Mouse (Mus musculus) intestine, embryonic 15.5 days (tissue): ENCODE measurements around the gene Iqgap1. TPM values are rescaled to one million over a fixed set of nuclear protein-coding genes. Genes with fewer than 3 reads are reported as not detected.

Source experiments
- ATAC-seq: fragments of 200-750 bp; cut with Nextera tagmentation; 2 replicates; pipeline ENCODE4 v1.8.0; 2017; ENCODE audit warnings: moderate TSS enrichment, moderate library complexity
- H3K27ac ChIP-seq: fragments of 300-500 bp; sonication (generic); 2 replicates; pipeline ENCODE4 v1.5.1; 2015; ENCODE audit warnings: mild to moderate bottlenecking, inconsistent platforms
- H3K27me3 ChIP-seq: fragments of 300-500 bp; sonication (generic); replicated peaks from 2 replicates; pipeline ENCODE4 v1.6.1; 2015; ENCODE audit warnings: inconsistent platforms
- H3K36me3 ChIP-seq: fragments of 300-500 bp; sonication (generic); 2 replicates; pipeline ENCODE4 v1.6.1; 2015; ENCODE audit warnings: inconsistent platforms
- H3K4me1 ChIP-seq: fragments of 300-500 bp; sonication (generic); replicated peaks from 2 replicates; pipeline ENCODE4 v1.6.1; 2015; ENCODE audit warnings: inconsistent platforms
- H3K4me2 ChIP-seq: fragments of 300-500 bp; sonication (generic); replicated peaks from 2 replicates; pipeline ENCODE4 v1.6.1; 2015; ENCODE audit warnings: mild to moderate bottlenecking, inconsistent platforms
- H3K4me3 ChIP-seq: fragments of 300-500 bp; sonication (generic); replicated peaks from 2 replicates; pipeline ENCODE4 v1.5.1; 2015; ENCODE audit warnings: inconsistent platforms
- H3K9ac ChIP-seq: fragments of 300-500 bp; sonication (generic); 2 replicates; pipeline ENCODE4 v1.6.1; 2015; ENCODE audit warnings: inconsistent platforms
- H3K9me3 ChIP-seq: fragments of 300-500 bp; sonication (generic); 2 replicates; pipeline ENCODE4 v1.6.1; 2016; ENCODE audit warnings: inconsistent platforms
- WGBS: fragments of 180-500 bp; shearing (Covaris S2); methylation state at CpG from one replicate; pipeline ENCODE4 v1.1.7; 2015; 5-methylcytosine and 5-hydroxymethylcytosine counted together
- polyA plus RNA-seq: library from polyadenylated mRNA; unstranded; fragments of >200 nt; fragmentation: Nextera tagmentation; extraction: Ambion mirVana; gene quantifications from 2 replicates; pipeline ENCODE4 v1.2.1, GENCODE M21; 2015

The Iqgap1 gene
- polyA plus RNA-seq, 1 experiment from 2014 or later, result 76.2 TPM

GRCm38 (mm10) chr7:80789534-80789933 is 36.2 kb downstream of the Iqgap1 start:
- Histone ChIP-seq H3K27ac (peak overlapping the region; percentile 29; the same call in 1 of the 2 replicates), H3K9ac (no peak overlapping the region), H3K27me3 (no peaks in the 10 kb centered on the region), H3K4me3 (no peak overlapping the region), H3K9me3 (no peaks in the 10 kb centered on the region), H3K36me3 (0 out of 2 replicates have a peak, but pooled peaks cover 3% of the 10 kb centered on the region), H3K4me2 (no peak overlapping the region), H3K4me1 (peaks cover 23% of the 10 kb centered on the region)
- WGBS, result 23% methylated on average over 5 of the region's 5 CpGs
- ATAC-seq, result peak; percentile 31; the same call in 1 of the 2 replicates

- H3K9me3 ChIP-seq, result no peaks in the 10 kb centered on the region
- H3K9ac ChIP-seq, result no peak overlapping the region
- H3K27ac ChIP-seq, result peak overlapping the region; percentile 29; the same call in 1 of the 2 replicates
- H3K4me2 ChIP-seq, result no peak overlapping the region
- H3K4me1 ChIP-seq, result peaks cover 23% of the 10 kb centered on the region
- 7% methylated on average over 1 of the region's 1 CpGs for WGBS
- peak; percentile 52; the same call in 1 of the 2 replicates for ATAC-seq
- no peaks in the 10 kb centered on the region for H3K27me3 ChIP-seq
- no peak overlapping the region for H3K4me3 ChIP-seq
- 0 out of 2 replicates have a peak, but pooled peaks cover 3% of the 10 kb centered on the region for H3K36me3 ChIP-seq
Measured at GRCm38 (mm10) chr7:80789061-80789460, 36.7 kb downstream of the Iqgap1 start.

DNA sequence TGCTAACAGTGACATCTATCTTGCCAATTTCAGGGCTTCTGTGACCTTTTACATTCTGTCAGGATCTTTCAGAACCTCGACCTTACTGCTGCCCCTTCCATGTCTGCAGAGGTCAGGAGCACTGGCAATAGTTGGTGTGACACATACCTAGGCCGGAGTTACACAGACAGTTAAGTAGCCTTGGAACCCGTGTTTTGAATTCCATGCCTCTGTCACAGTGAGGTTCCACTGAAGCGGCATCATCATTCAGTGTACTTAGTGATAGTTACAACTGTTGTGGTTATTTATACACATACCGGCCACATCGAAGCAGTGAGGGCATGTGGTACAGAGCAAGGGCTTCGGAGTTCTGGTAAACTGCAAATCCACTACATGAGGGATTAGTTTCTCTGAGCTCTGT is 37.8 kb downstream of the Iqgap1 start:
- ATAC-seq, result no peak
- no peaks in the 10 kb centered on the region for H3K27me3 ChIP-seq
- no peak overlapping the region for H3K9ac ChIP-seq
- no peak overlapping the region for H3K4me3 ChIP-seq
- WGBS, result 64% methylated on average over 7 of the region's 7 CpGs
- no peak overlapping the region for H3K4me2 ChIP-seq
- no peak overlapping the region for H3K27ac ChIP-seq
- 0 out of 2 replicates have a peak, but pooled peaks cover 3% of the 10 kb centered on the region for H3K36me3 ChIP-seq
- H3K9me3 ChIP-seq, result no peaks in the 10 kb centered on the region
- peaks cover 34% of the 10 kb centered on the region for H3K4me1 ChIP-seq

DNA sequence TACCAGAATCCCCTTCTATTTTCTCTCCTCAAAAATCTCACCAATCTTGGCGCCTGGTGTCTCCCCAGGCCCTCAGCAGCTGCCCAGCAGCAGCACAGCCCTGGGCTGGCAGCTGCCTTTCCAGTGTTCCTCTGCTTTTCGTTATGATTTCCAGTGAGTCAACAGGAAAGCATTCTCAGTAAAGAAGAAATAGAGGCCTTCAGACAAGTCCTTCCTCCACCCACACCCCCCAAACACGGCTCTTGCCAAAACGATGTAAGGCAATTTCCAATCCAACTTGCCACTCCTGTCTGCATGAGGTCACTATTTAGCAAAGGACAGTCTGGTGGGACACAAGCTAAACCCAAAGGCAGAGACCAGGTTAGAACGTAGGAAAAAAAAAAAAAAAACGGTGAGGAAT is 39.0 kb downstream of the Iqgap1 start:
- Histone ChIP-seq H3K4me1 (peaks cover 42% of the 10 kb centered on the region), H3K9ac (no peak overlapping the region), H3K9me3 (no peaks in the 10 kb centered on the region), H3K4me3 (no peak overlapping the region), H3K4me2 (no peak overlapping the region), H3K27me3 (no peaks in the 10 kb centered on the region), H3K27ac (peak overlapping the region; percentile 36; the same call in 1 of the 2 replicates), H3K36me3 (0 out of 2 replicates have a peak, but pooled peaks cover 3% of the 10 kb centered on the region)
- no peak for ATAC-seq
- WGBS, result 47% methylated on average over 6 of the region's 6 CpGs

DNA sequence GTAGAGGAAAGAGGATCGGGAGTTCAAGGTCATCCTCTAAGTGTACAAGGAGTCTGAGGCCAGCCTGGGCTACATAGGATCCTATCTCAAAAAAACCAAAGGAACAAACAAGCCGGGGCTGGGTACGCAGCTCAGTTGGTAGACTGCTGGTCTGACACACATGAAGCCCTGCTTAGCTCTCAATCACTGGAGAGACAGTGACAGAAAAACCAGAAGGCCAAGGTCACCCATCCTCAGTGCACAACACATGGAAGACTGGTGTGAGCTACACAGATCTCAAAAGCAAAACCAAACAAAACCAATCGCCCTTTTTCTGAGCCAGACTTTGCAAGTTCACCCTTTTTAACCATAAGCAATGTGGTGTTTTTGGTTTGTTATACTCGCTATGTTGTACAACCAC is 41.9 kb downstream of the Iqgap1 start:
- no peak for ATAC-seq
- 0 out of 2 replicates have a peak overlapping the region, but pooled peaks have one; percentile 2 for H3K27ac ChIP-seq
- whole genome bisulfite sequencing, result 73% methylated on average over 5 of the region's 5 CpGs
- no peaks in the 10 kb centered on the region for H3K27me3 ChIP-seq
- peaks cover 33% of the 10 kb centered on the region for H3K4me1 ChIP-seq
- H3K9me3 ChIP-seq, result no peaks in the 10 kb centered on the region
- no peak overlapping the region for H3K4me3 ChIP-seq
- H3K9ac ChIP-seq, result no peak overlapping the region
- peak overlapping the region; percentile 15; the same call in 1 of the 2 replicates for H3K4me2 ChIP-seq
- 0 out of 2 replicates have a peak, but pooled peaks cover 3% of the 10 kb centered on the region for H3K36me3 ChIP-seq

DNA sequence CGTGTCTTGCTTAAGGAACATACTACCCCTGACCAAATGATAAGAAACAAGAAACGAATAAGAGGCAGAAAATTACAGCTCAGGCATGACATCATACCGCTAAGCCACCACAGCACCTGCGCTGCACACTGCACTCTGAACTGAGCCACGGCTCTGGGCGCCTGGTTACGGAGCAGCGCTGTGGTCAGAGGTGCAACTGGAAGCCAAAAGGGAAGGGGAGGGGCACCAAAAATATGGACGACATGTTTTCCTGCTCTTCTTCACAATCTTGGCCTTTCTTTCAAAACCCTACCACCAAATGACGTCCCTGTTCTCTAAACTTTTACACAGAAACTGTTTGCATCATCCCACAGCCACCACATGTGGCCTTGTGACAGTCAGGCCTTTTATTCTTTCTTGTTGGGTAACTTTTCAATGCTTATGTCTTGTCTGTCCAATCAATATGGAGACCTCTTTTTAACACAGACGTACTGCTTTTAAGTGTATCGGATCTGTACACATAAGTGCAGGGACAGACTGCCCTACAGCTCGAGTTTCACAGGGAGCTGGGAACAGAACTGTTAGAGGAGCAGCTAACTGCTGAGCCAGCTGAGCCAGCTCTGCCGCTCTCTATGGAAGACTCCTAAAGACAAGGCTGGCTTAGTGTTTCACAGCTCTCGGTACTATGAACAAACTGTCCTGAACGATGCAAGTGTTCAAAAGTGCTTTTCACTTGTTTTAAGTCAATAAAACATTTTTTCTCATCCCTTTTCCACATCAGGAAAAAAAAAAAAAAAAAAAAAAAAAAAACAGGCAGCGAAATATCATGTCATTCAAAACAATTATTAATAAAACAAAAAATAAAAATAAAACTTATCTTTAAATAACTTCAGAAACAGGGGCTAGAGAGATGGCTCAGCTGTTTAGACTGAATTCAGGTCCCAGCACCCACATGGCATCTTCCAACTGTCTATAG is 43.3 kb downstream of the Iqgap1 start:
- peak; percentile 56; the same call in 1 of the 2 replicates for ATAC-seq
- Histone ChIP-seq H3K4me1 (peaks cover 33% of the 10 kb centered on the region), H3K4me3 (no peak overlapping the region), H3K27me3 (no peaks in the 10 kb centered on the region), H3K36me3 (no peaks in the 10 kb centered on the region), H3K9me3 (no peaks in the 10 kb centered on the region), H3K27ac (peak overlapping the region; percentile 75), H3K9ac (no peak overlapping the region), H3K4me2 (peak overlapping the region; percentile 33)
- 58% methylated on average over 17 of the region's 17 CpGs for WGBS

DNA sequence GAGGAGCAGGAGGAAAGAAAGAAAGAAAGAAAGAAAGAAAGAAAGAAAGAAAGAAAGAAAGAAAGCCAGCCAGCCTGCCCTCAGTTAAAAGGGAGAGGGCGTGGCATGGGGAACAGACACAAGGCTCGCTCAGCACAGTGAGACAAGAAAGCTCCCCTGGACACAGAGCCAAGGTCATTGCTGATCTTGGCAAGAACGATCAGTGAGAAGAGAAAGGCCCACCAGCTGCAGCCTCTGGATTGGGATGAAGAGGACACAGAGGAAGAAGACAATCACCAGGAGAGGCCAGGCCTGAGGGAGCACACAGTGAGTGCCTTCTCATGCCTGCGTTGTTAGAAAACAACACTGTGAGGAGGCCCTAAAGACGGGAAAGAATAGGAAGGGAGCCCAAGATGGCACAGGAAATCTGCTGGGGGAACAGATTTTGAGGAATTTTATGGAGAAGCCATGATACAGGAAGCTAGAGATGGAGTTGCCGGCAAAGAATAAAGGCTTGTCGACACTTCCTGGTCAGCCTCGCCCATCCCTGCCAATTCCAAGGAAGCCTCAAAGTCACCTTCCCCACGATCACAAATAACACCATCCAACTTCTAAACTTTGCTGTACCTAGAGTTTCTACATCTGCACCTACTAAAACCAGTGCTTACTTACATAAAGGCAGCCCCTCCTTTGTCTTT is 44.2 kb downstream of the Iqgap1 start:
- H3K4me2 ChIP-seq, result peak overlapping the region; percentile 33

DNA sequence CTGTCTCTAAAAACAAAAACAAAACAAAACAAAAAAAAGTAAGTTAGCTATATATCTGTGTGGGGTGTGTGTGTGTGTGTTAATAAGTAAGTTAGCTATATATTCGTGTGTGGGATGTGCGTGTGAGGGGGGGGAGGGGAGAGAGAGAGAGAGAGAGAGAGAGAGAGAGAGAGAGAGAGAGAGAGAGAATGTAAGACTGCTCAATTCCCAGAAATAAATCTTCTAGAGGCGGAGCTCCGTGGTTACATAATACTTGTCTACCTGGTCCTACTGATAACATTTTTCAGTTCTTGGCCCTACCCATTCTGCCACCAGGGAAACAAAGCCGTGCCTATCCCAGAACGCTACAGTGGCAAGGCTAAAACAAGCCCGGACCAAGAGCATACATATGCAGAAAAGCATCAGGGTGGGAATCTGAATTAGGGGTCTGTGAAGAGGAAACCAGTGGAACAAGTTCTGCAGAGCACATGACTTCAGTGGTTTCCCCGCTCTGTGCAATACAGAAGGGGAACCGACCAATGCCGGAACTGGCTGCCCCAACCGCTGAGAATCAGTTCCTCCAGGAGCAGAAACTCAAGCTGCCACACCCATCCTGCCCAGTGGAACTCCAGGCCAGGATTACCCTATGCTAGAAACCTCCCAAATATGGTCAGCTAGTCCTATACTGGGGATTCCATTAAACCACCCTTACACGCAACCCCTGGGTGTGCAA is 46.7 kb downstream of the Iqgap1 start:
- WGBS, result 46% methylated on average over 12 of the region's 12 CpGs
- Histone ChIP-seq H3K9ac (no peak overlapping the region), H3K27me3 (no peaks in the 10 kb centered on the region), H3K4me3 (no peak overlapping the region), H3K27ac (peak overlapping the region; percentile 87), H3K4me2 (peak overlapping the region; percentile 40), H3K9me3 (no peaks in the 10 kb centered on the region), H3K4me1 (peaks cover 24% of the 10 kb centered on the region; the same call in 1 of the 2 replicates), H3K36me3 (no peaks in the 10 kb centered on the region)
- ATAC-seq, result peak; percentile 87

More for the DNA sequence above, 44.2 kb downstream of the Iqgap1 start:
- Histone ChIP-seq H3K27me3 (no peaks in the 10 kb centered on the region), H3K4me1 (peaks cover 27% of the 10 kb centered on the region), H3K36me3 (no peaks in the 10 kb centered on the region), H3K27ac (peak overlapping the region; percentile 75), H3K9me3 (no peaks in the 10 kb centered on the region), H3K4me3 (no peak overlapping the region), H3K9ac (no peak overlapping the region; the same call in 1 of the 2 replicates)
- WGBS, result 56% methylated on average over 9 of the region's 9 CpGs
- ATAC-seq, result no peak

- 90% methylated on average over 6 of the region's 6 CpGs for WGBS
- Histone ChIP-seq H3K4me1 (peaks cover 20% of the 10 kb centered on the region; the same call in 1 of the 2 replicates), H3K4me2 (no peak overlapping the region), H3K4me3 (no peak overlapping the region), H3K27ac (0 out of 2 replicates have a peak overlapping the region, but pooled peaks have one; percentile 32), H3K9ac (no peak overlapping the region), H3K27me3 (no peaks in the 10 kb centered on the region), H3K9me3 (no peaks in the 10 kb centered on the region), H3K36me3 (no peaks in the 10 kb centered on the region)
- ATAC-seq, result no peak
Measured at GRCm38 (mm10) chr7:80778376-80778775, 47.4 kb downstream of the Iqgap1 start.

DNA sequence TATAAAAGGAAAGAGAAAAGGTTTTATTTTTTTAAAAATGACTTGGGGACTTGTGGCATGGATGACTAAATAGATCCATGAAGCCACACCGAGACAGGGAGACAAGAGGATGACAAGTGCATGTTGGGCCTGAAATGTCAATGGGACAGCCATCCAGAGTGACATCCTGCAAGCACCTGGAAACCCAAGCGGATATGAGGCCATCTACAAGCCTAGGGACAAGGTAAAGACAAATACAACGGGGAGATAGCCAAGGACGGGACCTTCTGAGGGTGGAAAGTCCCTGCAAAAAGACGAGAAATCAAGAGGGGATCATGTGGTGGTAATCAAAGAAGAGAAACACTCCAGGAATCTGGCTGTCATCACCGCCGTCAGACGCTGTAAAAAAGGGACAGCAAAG is 48.6 kb downstream of the Iqgap1 start:
- H3K4me1 ChIP-seq, result peaks cover 11% of the 10 kb centered on the region; the same call in 1 of the 2 replicates
- no peaks in the 10 kb centered on the region for H3K36me3 ChIP-seq
- H3K4me2 ChIP-seq, result no peak overlapping the region
- no peaks in the 10 kb centered on the region for H3K9me3 ChIP-seq
- H3K9ac ChIP-seq, result no peak overlapping the region
- WGBS, result 75% methylated on average over 8 of the region's 8 CpGs
- no peak overlapping the region for H3K27ac ChIP-seq
- no peaks in the 10 kb centered on the region for H3K27me3 ChIP-seq
- ATAC-seq, result no peak
- no peak overlapping the region for H3K4me3 ChIP-seq

- H3K4me2 ChIP-seq, result no peak overlapping the region
- H3K9me3 ChIP-seq, result no peaks in the 10 kb centered on the region
- H3K4me3 ChIP-seq, result no peak overlapping the region
- H3K27me3 ChIP-seq, result no peaks in the 10 kb centered on the region
- no peak for ATAC-seq
- 0 out of 2 replicates have a peak, but pooled peaks cover 5% of the 10 kb centered on the region for H3K4me1 ChIP-seq
- 85% methylated on average over 3 of the region's 3 CpGs for WGBS
- no peak overlapping the region for H3K27ac ChIP-seq
- H3K9ac ChIP-seq, result no peak overlapping the region
- H3K36me3 ChIP-seq, result no peaks in the 10 kb centered on the region
Measured at GRCm38 (mm10) chr7:80776090-80776489, 49.7 kb downstream of the Iqgap1 start.
